Mouse (Mus musculus) adrenal gland, postnatal 4 days (tissue): Measurements from ENCODE around the gene Lats1. TPM values are rescaled to one million over a fixed set of nuclear protein-coding genes. Genes with fewer than 3 reads are reported as not detected.
"Not testable (repeated sequence)": the region's sequence is repeated elsewhere in the genome, so short reads cannot be mapped to it uniquely, and the experiment has no call there.

ENCODE experiments used
- DNase-seq, 2 experiments: peaks; one replicate each; pipeline ENCODE4 v3.0.0; 2021 to 2022; ENCODE audit warnings: low spot score in 2 of 2, mixed read lengths in 2 of 2
- total RNA-seq, 2 experiments: library from RNA; stranded (reverse); gene quantifications; 2 replicates each; pipeline ENCODE4 v1.2.3; 2021

Gene Lats1
- total RNA-seq, 2 experiments from 2014 or later, result 63.5 to 65.9 TPM

DNA sequence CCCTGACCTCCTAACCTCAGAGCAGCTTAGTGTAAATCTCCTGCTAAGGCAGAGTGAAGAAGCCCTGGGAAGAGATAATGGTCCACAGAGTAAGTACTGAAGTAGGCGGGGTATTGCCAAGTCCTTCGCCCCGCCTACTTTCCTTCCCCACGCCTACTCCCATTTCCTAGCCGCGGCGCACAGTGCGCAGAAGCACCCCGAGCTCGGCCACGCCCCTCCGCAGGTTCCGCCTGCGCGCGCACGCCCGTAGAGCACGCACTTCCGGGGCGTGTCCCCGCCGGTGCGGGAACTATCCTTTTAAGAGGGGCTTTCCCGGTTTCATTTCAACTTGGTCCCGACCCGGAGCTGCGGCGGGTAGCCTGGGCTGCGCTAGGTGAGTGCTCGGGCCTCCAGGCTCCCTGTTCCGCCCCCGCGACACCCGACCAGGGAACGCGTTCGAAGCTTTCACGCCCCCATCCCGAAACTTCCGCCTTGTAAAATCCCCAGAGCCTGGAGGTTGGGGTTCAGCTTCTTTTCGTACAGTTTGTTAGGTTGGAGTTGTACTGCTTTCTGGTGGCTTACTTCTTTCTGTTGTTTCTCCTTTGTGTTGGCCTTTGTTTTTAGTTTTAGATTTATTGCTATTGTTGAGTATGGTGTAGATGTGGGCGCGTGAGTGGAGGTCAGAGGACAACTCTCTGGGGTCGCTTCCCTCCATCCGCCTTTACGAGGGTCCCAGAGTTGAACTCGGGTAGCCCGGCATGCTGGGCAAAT, 44.9 kb downstream of the Lats1 start, which contains the start of gene Katna1:
TSS of gene Katna1 (plus strand) at position 250 of the 750 bp plus-strand sequence.
- peak; percentile 86 to 87 for DNase-seq

DNA sequence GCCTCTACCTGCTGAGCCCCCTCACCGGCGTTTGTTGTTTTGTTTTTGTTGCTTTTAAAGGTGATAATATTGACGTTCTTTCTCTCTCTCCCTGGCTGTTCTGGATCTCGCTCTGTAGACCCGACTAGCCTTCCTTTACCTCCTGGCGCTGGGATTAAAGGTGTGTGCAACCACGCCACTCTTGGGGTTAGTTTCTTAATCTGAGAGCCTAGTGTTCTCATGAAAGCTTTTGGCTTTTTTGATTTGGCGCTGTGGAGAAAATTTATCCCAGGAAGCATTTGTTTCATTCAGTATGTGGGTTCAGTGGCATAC, 45.4 kb downstream of the Lats1 start:
- DNase-seq, result no peak

DNA sequence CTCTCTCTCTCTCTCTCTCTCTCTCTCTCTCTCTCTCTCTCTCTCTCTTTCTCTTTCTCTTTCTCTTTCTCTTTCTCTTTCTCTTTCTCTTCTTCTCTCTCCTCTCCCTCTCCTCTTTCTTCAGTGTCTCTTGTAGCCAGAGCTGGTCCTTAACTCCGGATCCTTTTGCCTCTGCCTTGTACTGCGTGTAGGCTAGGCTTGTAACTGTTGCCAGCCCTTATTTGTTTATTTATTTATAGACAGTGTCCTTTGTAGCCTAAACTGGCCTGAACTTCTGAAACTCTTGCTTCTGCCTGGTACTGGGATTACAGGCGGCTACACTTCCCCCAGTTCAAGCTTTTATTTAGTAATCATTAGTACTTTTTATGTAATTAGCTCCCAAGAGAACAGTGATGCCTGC, 46.0 kb downstream of the Lats1 start:
- no peak for DNase-seq

DNA sequence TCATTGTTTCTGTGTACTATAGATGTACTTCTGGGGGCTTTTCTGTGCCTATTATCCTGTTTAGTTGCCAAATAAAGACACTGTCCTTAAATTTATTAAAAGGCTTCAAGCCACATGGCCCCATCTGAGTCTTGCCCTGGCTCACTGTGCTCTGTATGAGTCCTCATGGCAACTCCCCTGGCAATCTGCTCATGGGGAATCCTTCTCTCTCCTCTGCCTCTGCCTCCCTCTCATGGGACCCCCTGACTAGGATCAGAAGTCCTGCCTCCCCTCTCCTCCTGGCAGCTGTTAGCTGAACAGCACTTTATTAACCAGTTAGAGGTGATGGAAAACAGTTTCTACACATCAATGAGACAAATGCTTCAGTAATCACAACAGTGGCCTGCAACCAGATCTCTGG, 50.6 kb downstream of the Lats1 start:
- DNase-seq, result no peak

DNA sequence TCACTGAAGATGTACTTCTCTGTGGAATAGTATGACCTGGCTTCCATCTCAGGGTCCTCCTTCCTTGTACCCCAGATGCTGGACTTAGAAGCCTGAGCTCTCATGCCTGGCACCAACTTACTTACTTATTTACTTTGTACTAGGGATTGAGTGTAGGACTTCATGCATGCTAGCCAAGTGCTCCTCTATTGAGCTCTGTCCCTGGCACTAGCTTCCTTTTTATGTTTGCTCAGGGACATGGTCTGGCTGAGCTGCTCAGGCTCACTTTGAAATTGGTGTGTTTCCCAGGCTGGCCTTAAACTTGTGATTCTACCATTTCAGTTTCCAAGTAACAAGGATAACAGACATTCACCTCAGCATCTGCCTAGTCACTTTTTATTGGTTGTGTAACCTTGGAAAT, 56.1 kb downstream of the Lats1 start:
- DNase-seq, result no peak

DNA sequence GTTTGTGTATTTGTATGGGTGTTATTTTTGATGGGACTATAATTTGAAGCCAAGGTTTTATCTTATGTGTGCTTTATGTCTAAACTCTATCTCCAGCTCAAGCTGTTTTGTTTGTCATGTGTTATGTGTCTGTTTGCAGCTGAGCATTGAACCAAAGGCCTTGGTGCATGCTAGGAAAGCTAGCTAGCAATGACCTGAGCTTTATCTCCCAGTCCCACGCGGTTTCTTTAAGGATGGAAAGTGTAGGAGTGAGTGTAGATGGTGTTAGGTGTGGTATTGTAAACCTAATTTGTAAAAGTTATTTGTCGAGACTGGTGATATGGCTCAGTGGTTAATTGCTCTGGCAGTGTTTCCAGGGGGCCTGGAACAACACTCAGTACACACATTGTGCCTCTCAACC, 56.9 kb downstream of the Lats1 start:
- DNase-seq, result no peak

DNA sequence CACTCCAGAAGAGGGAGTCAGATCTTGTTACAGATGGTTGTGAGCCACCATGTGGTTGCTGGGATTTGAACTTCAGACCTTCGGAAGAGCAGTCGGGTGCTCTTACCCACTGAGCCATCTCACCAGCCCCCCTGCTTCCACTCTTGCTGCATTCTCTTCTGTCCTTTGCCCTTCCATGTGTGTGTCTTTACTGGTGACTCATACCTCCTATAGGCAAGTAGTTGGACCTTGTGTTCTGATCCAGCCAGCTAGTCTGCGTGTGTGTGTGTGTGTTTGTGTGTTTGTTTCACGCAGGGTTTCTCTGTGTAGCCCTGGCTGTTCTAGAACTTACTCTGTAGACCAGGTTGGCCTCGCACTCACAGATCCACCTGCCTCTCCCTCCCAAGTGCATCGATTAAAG, 64.5 kb downstream of the Lats1 start:
- DNase-seq, result not testable (repeated sequence)

DNA sequence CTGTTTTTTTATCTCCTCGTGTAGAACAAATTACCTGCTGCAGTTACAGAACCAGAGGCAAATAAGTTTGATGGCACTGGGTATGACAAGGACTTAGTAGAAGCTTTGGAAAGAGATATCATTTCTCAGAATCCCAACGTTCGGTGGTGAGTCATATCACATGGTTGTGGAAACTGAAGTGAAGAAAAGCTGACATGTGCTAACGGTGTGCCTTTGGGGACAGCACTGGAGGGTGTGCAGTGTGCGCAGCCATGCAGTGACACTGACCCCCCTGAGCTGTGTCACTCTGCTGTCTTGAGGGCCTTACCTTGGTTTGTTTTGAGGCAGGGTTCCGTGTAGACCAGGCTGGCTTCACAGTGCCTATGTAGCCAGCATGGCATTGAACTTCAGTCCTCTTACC, 67.7 kb downstream of the Lats1 start:
- DNase-seq, result no peak

DNA sequence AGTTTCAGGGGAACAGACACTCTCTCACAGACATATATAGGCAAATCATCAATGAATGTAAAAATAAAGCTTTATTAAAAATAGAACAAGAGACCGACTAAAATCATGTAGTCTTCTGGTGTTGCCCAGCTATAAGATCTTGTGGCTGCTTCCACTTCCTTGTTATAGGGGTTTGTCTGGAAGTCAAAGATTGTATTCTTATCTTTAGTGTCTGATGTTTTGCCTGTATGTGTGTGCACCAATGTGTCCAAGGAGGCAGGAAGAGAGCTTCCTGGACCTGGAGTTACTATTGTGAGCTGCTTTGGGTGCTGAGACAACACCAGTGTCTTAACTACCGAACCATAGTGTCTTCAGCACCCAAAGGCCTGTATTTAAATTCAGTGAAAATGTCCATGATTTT, 76.5 kb downstream of the Lats1 start:
- no peak for DNase-seq

Other genes with a start within 250 kb of the Lats1 start
- gene Ulbp1, start 207.6 kb upstream of the Lats1 start, total RNA-seq, result 10 to 100 TPM; 32.2 to 32.9 TPM
- gene Lrp11, start 91.4 kb upstream of the Lats1 start, total RNA-seq, result 10 to 100 TPM; 20.9 to 23.9 TPM
- 10 to 100 TPM; 16.2 to 16.3 TPM for gene Nup43, start 13.7 kb upstream of the Lats1 start, total RNA-seq
- 10 to 100 TPM; 84.7 to 89.2 TPM for gene Pcmt1, start 78 bp upstream of the Lats1 start, total RNA-seq
- gene Katna1, start 44.8 kb downstream of the Lats1 start, total RNA-seq, result 10 to 100 TPM; 34.0 to 39.2 TPM
- 100 to 1,000 TPM; 148 to 160 TPM for gene Ginm1, start 111.6 kb downstream of the Lats1 start, total RNA-seq
- gene Ppil4, start 111.7 kb downstream of the Lats1 start, total RNA-seq, result 10 to 100 TPM; 32.1 TPM
- gene Zc3h12d, start 151.3 kb downstream of the Lats1 start, total RNA-seq, result under 1 TPM; 0.25 to 0.42 TPM